Mouse (Mus musculus): ENCODE results near the gene Prss33. TPM values are rescaled to one million over a fixed set of nuclear protein-coding genes. Genes with fewer than 3 reads are reported as not detected.

Prss33 gene
- polyA plus RNA-seq, 1 experiment from 2014 or later: 0.21 TPM

GRCm38 (mm10) chr17:23857193-23857592 lies 21.3 kb upstream of the Prss33 start:
- WGBS: 87% methylated on average over 6 of the region's 6 CpGs

GRCm38 (mm10) chr17:23854229-23854765 lies 18.4 kb upstream of the Prss33 start:
- H3K36me3 ChIP-seq (ENCODE audit: control insufficient read depth, insufficient read depth, low read length): no peaks in the 10 kb centered on the region
- 88% methylated on average over 10 of the region's 10 CpGs for WGBS
- H3K4me1 ChIP-seq (ENCODE audit: control insufficient read depth, insufficient read depth, low read length): peaks cover 2% of the 10 kb centered on the region; the same call in 1 of the 2 replicates
- H3K9me3 ChIP-seq (replicated peaks; ENCODE audit: control insufficient read depth, low read length): no peaks in the 10 kb centered on the region
- no peak overlapping the region for H3K4me3 ChIP-seq (replicated peaks; ENCODE audit: low read length)
- no peak overlapping the region for H3K4me2 ChIP-seq (ENCODE audit: low read depth, low read length)
- ATAC-seq (ENCODE audit: insufficient read depth, low FRiP score): no peak
- no peak overlapping the region for H3K27ac ChIP-seq (ENCODE audit: low read length)
- no peak overlapping the region for H3K9ac ChIP-seq (ENCODE audit: low read length)
- H3K27me3 ChIP-seq (ENCODE audit: control insufficient read depth, insufficient read depth, low read length): no peaks in the 10 kb centered on the region

More at GRCm38 (mm10) chr17:23857193-23857592, 21.3 kb upstream of the Prss33 start:
- Histone ChIP-seq H3K36me3 (ENCODE audit: control insufficient read depth, insufficient read depth, low read length) (no peaks in the 10 kb centered on the region), H3K27ac (ENCODE audit: low read length) (no peak overlapping the region), H3K4me2 (ENCODE audit: low read depth, low read length) (no peak overlapping the region), H3K9ac (ENCODE audit: low read length) (no peak overlapping the region), H3K4me3 (replicated peaks; ENCODE audit: low read length) (no peak overlapping the region), H3K4me1 (ENCODE audit: control insufficient read depth, insufficient read depth, low read length) (peaks cover 2% of the 10 kb centered on the region; the same call in 1 of the 2 replicates), H3K27me3 (ENCODE audit: control insufficient read depth, insufficient read depth, low read length) (no peaks in the 10 kb centered on the region), H3K9me3 (replicated peaks; ENCODE audit: control insufficient read depth, low read length) (no peaks in the 10 kb centered on the region)
- no peak for ATAC-seq (ENCODE audit: insufficient read depth, low FRiP score)

GRCm38 (mm10) chr17:23853292-23853691 lies 17.4 kb upstream of the Prss33 start:
- Histone ChIP-seq H3K4me1 (ENCODE audit: control insufficient read depth, insufficient read depth, low read length) (no peaks in the 10 kb centered on the region), H3K36me3 (ENCODE audit: control insufficient read depth, insufficient read depth, low read length) (no peaks in the 10 kb centered on the region), H3K9me3 (replicated peaks; ENCODE audit: control insufficient read depth, low read length) (no peaks in the 10 kb centered on the region), H3K27ac (ENCODE audit: low read length) (no peak overlapping the region; the same call in 1 of the 2 replicates), H3K9ac (ENCODE audit: low read length) (no peak overlapping the region), H3K4me2 (ENCODE audit: low read depth, low read length) (no peak overlapping the region), H3K27me3 (ENCODE audit: control insufficient read depth, insufficient read depth, low read length) (no peaks in the 10 kb centered on the region), H3K4me3 (replicated peaks; ENCODE audit: low read length) (no peak overlapping the region)
- WGBS: 38% methylated on average over 5 of the region's 5 CpGs
- 0 out of 2 replicates have a peak, but pooled peaks have one; percentile 30 for ATAC-seq (ENCODE audit: insufficient read depth, low FRiP score)

GRCm38 (mm10) chr17:23850853-23851749 lies 15.2 kb upstream of the Prss33 start:
- H3K27me3 ChIP-seq (ENCODE audit: control insufficient read depth, insufficient read depth, low read length): no peaks in the 10 kb centered on the region
- H3K9me3 ChIP-seq (replicated peaks; ENCODE audit: control insufficient read depth, low read length): no peaks in the 10 kb centered on the region
- no peak; the same call in 1 of the 2 replicates for ATAC-seq (ENCODE audit: insufficient read depth, low FRiP score)
- 52% methylated on average over 18 of the region's 19 CpGs for WGBS
- no peak overlapping the region for H3K4me2 ChIP-seq (ENCODE audit: low read depth, low read length)
- no peaks in the 10 kb centered on the region for H3K4me1 ChIP-seq (ENCODE audit: control insufficient read depth, insufficient read depth, low read length)
- no peaks in the 10 kb centered on the region for H3K36me3 ChIP-seq (ENCODE audit: control insufficient read depth, insufficient read depth, low read length)
- H3K9ac ChIP-seq (ENCODE audit: low read length): no peak overlapping the region
- H3K4me3 ChIP-seq (replicated peaks; ENCODE audit: low read length): no peak overlapping the region
- H3K27ac ChIP-seq (ENCODE audit: low read length): no peak overlapping the region

GRCm38 (mm10) chr17:23850028-23850427 lies 14.2 kb upstream of the Prss33 start:
- Histone ChIP-seq H3K9ac (ENCODE audit: low read length) (no peak overlapping the region), H3K9me3 (replicated peaks; ENCODE audit: control insufficient read depth, low read length) (no peaks in the 10 kb centered on the region), H3K4me2 (ENCODE audit: low read depth, low read length) (no peak overlapping the region), H3K4me3 (replicated peaks; ENCODE audit: low read length) (no peak overlapping the region), H3K27me3 (ENCODE audit: control insufficient read depth, insufficient read depth, low read length) (no peaks in the 10 kb centered on the region), H3K4me1 (ENCODE audit: control insufficient read depth, insufficient read depth, low read length) (no peaks in the 10 kb centered on the region), H3K36me3 (ENCODE audit: control insufficient read depth, insufficient read depth, low read length) (no peaks in the 10 kb centered on the region), H3K27ac (ENCODE audit: low read length) (no peak overlapping the region)
- ATAC-seq (ENCODE audit: insufficient read depth, low FRiP score): no peak
- WGBS: 68% methylated on average over 2 of the region's 2 CpGs

GRCm38 (mm10) chr17:23843812-23844273 lies 8.0 kb upstream of the Prss33 start, which contains the start of the genes Prss32 and Prss41:
Gene Prss32, plus strand, starts transcription at chr17:23843855.
Gene Prss41, minus strand, starts transcription at chr17:23844172.
- Histone ChIP-seq H3K27ac (ENCODE audit: low read length) (no peak within 1 kb of the TSS), H3K4me2 (ENCODE audit: low read depth, low read length) (peak within 1 kb of the TSS; percentile 30; the same call in 1 of the 2 replicates), H3K9ac (ENCODE audit: low read length) (no peak within 1 kb of the TSS), H3K36me3 (ENCODE audit: control insufficient read depth, insufficient read depth, low read length) (no peaks in the 10 kb centered on the region), H3K27me3 (ENCODE audit: control insufficient read depth, insufficient read depth, low read length) (no peaks in the 10 kb centered on the region), H3K4me3 (replicated peaks; ENCODE audit: low read length) (no peak within 1 kb of the TSS), H3K4me1 (ENCODE audit: control insufficient read depth, insufficient read depth, low read length) (no peaks in the 10 kb centered on the region), H3K9me3 (replicated peaks; ENCODE audit: control insufficient read depth, low read length) (no peaks in the 10 kb centered on the region)
- ATAC-seq (ENCODE audit: insufficient read depth, low FRiP score): no peak
- WGBS: 13% methylated on average over 19 of the region's 19 CpGs

GRCm38 (mm10) chr17:23843141-23843811 lies 7.4 kb upstream of the Prss33 start:
- Histone ChIP-seq H3K4me1 (ENCODE audit: control insufficient read depth, insufficient read depth, low read length) (no peaks in the 10 kb centered on the region), H3K4me2 (ENCODE audit: low read depth, low read length) (no peak overlapping the region), H3K9me3 (replicated peaks; ENCODE audit: control insufficient read depth, low read length) (no peaks in the 10 kb centered on the region), H3K36me3 (ENCODE audit: control insufficient read depth, insufficient read depth, low read length) (no peaks in the 10 kb centered on the region), H3K27me3 (ENCODE audit: control insufficient read depth, insufficient read depth, low read length) (no peaks in the 10 kb centered on the region), H3K27ac (ENCODE audit: low read length) (no peak overlapping the region), H3K4me3 (replicated peaks; ENCODE audit: low read length) (no peak overlapping the region), H3K9ac (ENCODE audit: low read length) (no peak overlapping the region)
- WGBS: 50% methylated on average over 23 of the region's 23 CpGs
- no peak for ATAC-seq (ENCODE audit: insufficient read depth, low FRiP score)

- Histone ChIP-seq H3K36me3 (ENCODE audit: control insufficient read depth, insufficient read depth, low read length) (no peaks in the 10 kb centered on the region), H3K4me3 (replicated peaks; ENCODE audit: low read length) (no peak overlapping the region), H3K27me3 (ENCODE audit: control insufficient read depth, insufficient read depth, low read length) (no peaks in the 10 kb centered on the region), H3K9me3 (replicated peaks; ENCODE audit: control insufficient read depth, low read length) (no peaks in the 10 kb centered on the region), H3K4me1 (ENCODE audit: control insufficient read depth, insufficient read depth, low read length) (no peaks in the 10 kb centered on the region), H3K27ac (ENCODE audit: low read length) (peak overlapping the region; percentile 40), H3K9ac (ENCODE audit: low read length) (no peak overlapping the region), H3K4me2 (ENCODE audit: low read depth, low read length) (no peak overlapping the region)
- WGBS: 32% methylated on average over 4 of the region's 4 CpGs
- ATAC-seq (ENCODE audit: insufficient read depth, low FRiP score): 0 out of 2 replicates have a peak, but pooled peaks have one; percentile 4
These were observed 5.3 kb upstream of the Prss33 start for GRCm38 (mm10) chr17:23841145-23841544.

Measured in stomach, embryonic 16.5 days (tissue).